Mouse (Mus musculus): ENCODE data around the gene Prepl.

GRCm38 (mm10) chr17:85074083-85074482 is 16.0 kb downstream of the Prepl start:
- TF ChIP-seq CTCF (IDR thresholded peaks at IDR 0.05; ENCODE audit: low read depth) (no peak), EP300 (optimal IDR thresholded peaks at IDR 0.05) (no peak)

All from stomach, postnatal 0 days (tissue).